In the genomic region with DNA sequence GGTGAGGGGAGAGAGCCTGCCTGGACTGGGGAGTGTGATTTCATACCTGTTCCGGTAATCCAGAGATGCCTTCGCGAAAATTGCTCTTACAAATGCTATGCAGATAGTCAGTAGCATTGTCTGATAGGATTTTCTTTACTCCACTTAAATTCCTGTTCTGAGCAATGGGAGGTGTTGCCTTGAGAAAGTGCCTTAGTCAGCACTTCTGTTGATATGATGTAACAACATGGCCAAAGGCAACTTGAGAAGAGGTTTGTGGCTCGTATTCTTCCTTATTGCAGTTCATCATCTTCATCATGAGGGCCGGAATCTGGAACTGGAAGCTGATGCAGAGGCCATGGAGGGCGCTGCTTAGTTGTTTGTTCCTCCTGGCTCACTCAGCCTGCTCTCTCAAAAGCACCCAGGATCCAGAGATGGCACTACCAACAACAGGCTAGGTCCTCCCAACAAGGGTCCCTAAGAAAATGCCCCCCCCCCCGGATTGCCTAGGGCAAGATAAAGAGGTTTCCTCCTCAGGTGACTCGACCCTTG, we compare ENCODE assay signal across 8 mouse cellular contexts. TPM values are rescaled to one million over a fixed set of nuclear protein-coding genes. Genes with fewer than 3 reads are reported as not detected.
A peak's percentile ranks its signal among the peaks of the same experiment; 100 is the strongest.
DNase-seq lines count a peak whose midpoint lies in the region; ATAC-seq and TF ChIP-seq lines count a peak whose summit lies in the region.

No protein-coding gene starts in this region.

- H3K27ac ChIP-seq in left cerebral cortex, adult 2 months: no peak overlapping the region
- no peak overlapping the region for H3K27ac ChIP-seq in embryonic facial prominence, embryonic 13.5 days
- H3K27ac ChIP-seq in limb, embryonic 10.5 days: no peak overlapping the region
- 0 out of 2 replicates have a peak overlapping the region, but pooled peaks have one; percentile 100 for H3K27ac ChIP-seq in neural tube, embryonic 13.5 days (replicated peaks)

- H3K9ac ChIP-seq in embryonic facial prominence, embryonic 13.5 days: 0 out of 2 replicates have a peak overlapping the region, but pooled peaks have one; percentile 32
- peak overlapping the region; percentile 98 for H3K9ac ChIP-seq in neural tube, embryonic 13.5 days

- ATAC-seq in embryonic facial prominence, embryonic 13.5 days (ENCODE audit: insufficient number of reproducible peaks, insufficient read depth, low FRiP score, low TSS enrichment, low read depth): no peak
- no peak for ATAC-seq in neural tube, embryonic 13.5 days (ENCODE audit: low read depth)

- no peaks in the 10 kb centered on the region for H3K27me3 ChIP-seq in embryonic facial prominence, embryonic 13.5 days
- H3K27me3 ChIP-seq in limb, embryonic 10.5 days (ENCODE audit: low read depth, poor library complexity, severe bottlenecking): no peaks in the 10 kb centered on the region
- no peaks in the 10 kb centered on the region for H3K27me3 ChIP-seq in neural tube, embryonic 13.5 days

- peak overlapping the region; percentile 63 for H3K4me2 ChIP-seq in embryonic facial prominence, embryonic 13.5 days
- H3K4me2 ChIP-seq in neural tube, embryonic 13.5 days: peak overlapping the region; percentile 62

- DNase-seq in left cerebral cortex, adult 2 months (ENCODE audit: extremely low spot score in 1 of 2, low spot score in 2 of 2): no peak
- DNase-seq in left cerebral cortex, adult 11 months (ENCODE audit: low spot score): no peak
- DNase-seq in limb, embryonic 10.5 days (ENCODE audit: low spot score): no peak
- no peak for DNase-seq in frontal cortex, postnatal 36 days (ENCODE audit: low spot score in 2 of 2)
- no peak for DNase-seq in retina, postnatal 1 day
- DNase-seq in testis, postnatal 10 days (ENCODE audit: low spot score): no peak

- H3K9me3 ChIP-seq in embryonic facial prominence, embryonic 13.5 days: no peaks in the 10 kb centered on the region
- H3K9me3 ChIP-seq in limb, embryonic 10.5 days (replicated peaks): no peaks in the 10 kb centered on the region
- no peaks in the 10 kb centered on the region for H3K9me3 ChIP-seq in neural tube, embryonic 13.5 days

- peak overlapping the region; percentile 87; the same call in 1 of the 2 replicates for H3K4me3 ChIP-seq in left cerebral cortex, adult 2 months
- peak overlapping the region; percentile 91 for H3K4me3 ChIP-seq in embryonic facial prominence, embryonic 13.5 days
- H3K4me3 ChIP-seq in limb, embryonic 10.5 days: peak overlapping the region; percentile 97
- H3K4me3 ChIP-seq in neural tube, embryonic 13.5 days: peak overlapping the region; percentile 93

- H3K4me1 ChIP-seq in embryonic facial prominence, embryonic 13.5 days: peaks cover 29% of the 10 kb centered on the region
- H3K4me1 ChIP-seq in limb, embryonic 10.5 days: peaks cover 16% of the 10 kb centered on the region
- H3K4me1 ChIP-seq in neural tube, embryonic 13.5 days (replicated peaks): peaks cover 47% of the 10 kb centered on the region

- no peak for TF ChIP-seq CTCF in left cerebral cortex, adult 2 months (IDR thresholded peaks at IDR 0.05)

- peaks cover 20% of the 10 kb centered on the region for H3K36me3 ChIP-seq in embryonic facial prominence, embryonic 13.5 days
- peaks cover 43% of the 10 kb centered on the region for H3K36me3 ChIP-seq in limb, embryonic 10.5 days
- H3K36me3 ChIP-seq in neural tube, embryonic 13.5 days: peaks cover 11% of the 10 kb centered on the region; the same call in 1 of the 2 replicates

- intact Hi-C loops in left cerebral cortex, adult 2 months (cut with DNase I): no loop called here

- 64% methylated on average over 8 of the region's 8 CpGs for WGBS in embryonic facial prominence, embryonic 13.5 days
- 80% methylated on average over 8 of the region's 8 CpGs for WGBS in limb, embryonic 10.5 days
- WGBS in neural tube, embryonic 13.5 days: 74% methylated on average over 8 of the region's 8 CpGs

RNA-seq across cellular contexts. Expression of a gene that starts 2.3 kb away (rescaled TPM):
- total RNA-seq in left cerebral cortex, adult 2 months (2021): 10 to 100 TPM; 46.5 to 52.5 TPM
- 44.1 and 46.7 TPM in 2 replicates for polyA plus RNA-seq in embryonic facial prominence, embryonic 13.5 days (2015; fragmentation: Nextera tagmentation; extraction: Ambion mirVana)
- 65.1 and 67.5 TPM in 2 replicates for polyA plus RNA-seq in limb, embryonic 10.5 days (2016; fragmentation: Nextera tagmentation; extraction: Ambion mirVana)
- 44.7 and 46.0 TPM in 2 replicates for polyA plus RNA-seq in neural tube, embryonic 13.5 days (2015; fragmentation: Nextera tagmentation; extraction: Ambion mirVana)

RNA-seq across cellular contexts. Expression of a gene that starts 12.1 kb away (rescaled TPM):
- 10 to 100 TPM; 53.6 to 54.7 TPM for total RNA-seq in left cerebral cortex, adult 2 months (2021)
- 59.8 and 61.2 TPM in 2 replicates for polyA plus RNA-seq in embryonic facial prominence, embryonic 13.5 days (2015; fragmentation: Nextera tagmentation; extraction: Ambion mirVana)
- polyA plus RNA-seq in limb, embryonic 10.5 days (2016; fragmentation: Nextera tagmentation; extraction: Ambion mirVana): 51.7 and 52.3 TPM in 2 replicates
- polyA plus RNA-seq in neural tube, embryonic 13.5 days (2015; fragmentation: Nextera tagmentation; extraction: Ambion mirVana): 65.5 and 71.7 TPM in 2 replicates
